Mouse (Mus musculus): Measurements from ENCODE around the gene Ehd1.
A peak's percentile ranks its signal among the peaks of the same experiment; 100 is the strongest.
"Not testable (repeated sequence)": the region's sequence is repeated elsewhere in the genome, so short reads cannot be mapped to it uniquely, and the experiment has no call there.

Ehd1 gene

DNA sequence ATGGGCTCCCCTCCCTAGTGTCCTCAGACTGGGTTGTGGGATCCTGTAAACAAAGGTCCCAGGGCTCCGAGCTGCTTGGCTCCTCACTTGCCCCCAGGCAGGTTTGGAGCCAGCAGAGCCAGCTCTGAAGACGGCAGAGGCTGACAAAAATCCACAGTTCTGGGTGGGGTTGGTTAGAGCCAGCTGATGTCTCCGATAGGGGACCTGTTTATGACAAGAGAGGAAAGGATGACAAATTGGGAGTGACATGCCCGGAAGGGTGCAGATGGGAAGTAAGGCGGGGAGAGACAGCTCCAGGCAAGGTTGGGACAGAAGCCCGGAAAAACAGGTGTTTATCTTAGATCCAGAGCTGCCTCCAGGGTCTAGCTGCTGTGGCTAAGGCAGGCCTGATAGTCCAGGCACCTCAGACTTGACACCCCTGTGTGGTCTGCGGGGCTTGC is 23.9 kb downstream of the Ehd1 start:
- DNase-seq (ENCODE audit: low read depth, low spot score): no peak

DNA sequence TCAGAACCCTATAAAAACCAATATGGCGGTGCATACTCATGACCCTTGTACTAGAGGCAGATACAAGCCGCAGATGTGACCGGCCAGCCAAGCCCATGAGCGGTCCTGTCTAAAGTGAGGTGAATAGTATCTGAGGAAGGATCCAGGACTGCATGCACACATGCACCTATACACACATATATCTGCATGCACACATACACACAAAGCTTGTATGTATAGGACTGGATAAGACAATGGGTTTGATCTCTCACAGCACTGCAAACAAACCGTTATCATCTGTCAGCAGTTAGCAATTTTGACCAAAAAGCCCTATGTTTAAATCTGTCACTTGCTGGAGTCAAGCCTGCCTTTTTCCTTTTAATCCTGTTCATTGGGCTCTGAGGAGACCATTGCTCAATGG is 25.6 kb downstream of the Ehd1 start:
- no peak for DNase-seq (ENCODE audit: low read depth, low spot score)

DNA sequence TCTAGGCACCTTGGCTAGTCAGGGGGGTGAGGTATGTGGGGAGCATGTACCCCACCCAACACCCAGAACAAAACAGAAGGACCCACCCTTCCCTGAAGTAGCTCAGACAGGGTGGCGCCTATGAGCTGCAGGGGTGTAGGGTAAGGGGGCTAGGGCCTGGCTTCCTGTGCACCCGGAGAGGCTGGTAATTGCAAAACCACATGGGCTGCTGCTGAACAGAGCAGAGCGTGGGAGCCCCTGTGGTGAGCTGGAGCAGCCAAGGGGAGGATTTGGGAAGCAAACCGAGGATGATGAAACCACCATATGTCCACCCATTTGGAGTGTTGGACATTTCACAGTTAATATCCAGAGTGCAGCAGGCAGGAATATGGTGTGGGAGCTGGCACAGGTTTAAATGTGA is 26.0 kb downstream of the Ehd1 start:
- DNase-seq (ENCODE audit: low read depth, low spot score): no peak

DNA sequence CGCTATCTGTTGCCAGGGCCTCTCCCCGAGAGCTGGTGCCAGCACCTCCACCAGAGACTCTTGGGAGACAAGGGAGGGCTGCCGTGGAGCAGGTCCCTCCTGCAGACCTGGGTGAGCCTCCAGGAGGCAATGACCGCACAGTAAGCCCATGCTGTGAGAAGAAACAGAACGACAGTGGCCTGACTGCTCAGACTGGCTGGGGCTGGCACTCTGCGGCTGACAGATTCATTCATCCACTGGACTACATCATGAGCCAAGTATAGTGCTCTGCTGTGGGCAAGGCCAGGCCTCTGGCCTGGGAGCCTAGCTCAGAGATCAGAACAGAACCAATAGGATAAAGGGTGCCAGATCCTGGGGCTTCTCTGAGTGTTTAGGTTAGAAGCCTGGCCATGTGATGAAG is 27.3 kb downstream of the Ehd1 start:
- no peak for DNase-seq (ENCODE audit: low read depth, low spot score)

DNA sequence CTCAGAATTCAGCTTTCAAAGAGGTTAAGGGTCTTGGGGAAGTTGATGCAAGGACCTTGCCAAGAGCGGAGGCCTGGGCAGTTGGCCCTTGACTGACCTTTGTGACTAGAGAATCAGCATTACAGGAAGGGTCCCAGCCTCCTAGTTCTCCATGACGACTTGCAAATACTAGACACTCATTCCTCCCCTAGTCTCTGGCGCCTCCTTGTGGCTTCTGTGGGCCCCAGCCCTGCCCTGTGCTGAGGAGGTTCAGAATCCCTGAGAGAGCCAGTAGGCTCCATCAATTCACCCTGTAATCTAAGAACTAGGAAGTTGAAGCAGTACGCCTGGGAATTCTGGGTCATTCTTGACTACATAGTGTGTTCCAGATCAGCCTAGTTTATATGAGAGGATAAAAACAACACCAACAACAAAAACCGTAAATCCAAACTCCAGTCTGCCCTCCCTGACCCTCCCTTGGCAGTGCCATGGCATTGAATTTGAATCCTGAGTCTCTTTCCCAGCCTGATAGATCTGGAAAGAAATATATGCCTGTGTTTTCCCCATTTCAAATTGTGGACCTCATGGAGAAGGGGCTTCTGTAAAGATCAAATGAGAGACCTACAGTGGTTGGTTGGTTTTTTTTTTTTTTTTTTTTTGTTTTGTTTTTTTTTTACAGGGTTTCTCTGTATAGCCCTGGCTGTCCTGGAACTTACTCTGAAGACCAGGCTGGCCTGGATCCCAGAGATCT is 28.4 kb downstream of the Ehd1 start:
- DNase-seq (ENCODE audit: low read depth, low spot score): peak; percentile 85

DNA sequence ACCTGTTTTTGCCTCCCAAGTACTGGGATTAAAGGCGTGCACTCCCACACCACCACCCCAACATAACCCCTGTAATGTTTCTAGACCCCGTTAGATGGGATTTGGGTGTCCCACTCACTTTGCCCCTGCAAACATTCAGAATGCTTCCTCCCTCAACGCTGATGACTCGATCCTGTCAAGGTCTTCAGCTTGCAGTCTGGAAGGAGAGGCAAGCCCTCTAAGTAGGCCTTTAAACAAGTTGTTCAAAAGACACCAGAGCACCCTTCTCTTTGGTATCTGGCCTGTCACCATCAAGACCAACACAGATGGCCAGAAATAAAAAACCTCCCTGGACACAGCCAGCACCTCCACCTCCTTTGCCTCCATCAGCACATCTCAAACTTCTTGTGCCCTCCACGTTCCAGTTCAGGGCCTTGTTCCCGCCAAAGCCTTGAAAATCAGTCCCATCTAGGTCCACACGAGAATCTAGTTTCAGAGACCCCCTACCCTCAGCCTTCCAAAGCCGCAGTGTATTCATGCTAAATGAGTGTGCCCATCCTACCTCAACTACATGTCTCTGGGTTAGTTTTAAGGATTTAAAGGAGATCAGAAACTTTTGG is 29.1 kb downstream of the Ehd1 start:
- DNase-seq (ENCODE audit: low read depth, low spot score): no peak

DNA sequence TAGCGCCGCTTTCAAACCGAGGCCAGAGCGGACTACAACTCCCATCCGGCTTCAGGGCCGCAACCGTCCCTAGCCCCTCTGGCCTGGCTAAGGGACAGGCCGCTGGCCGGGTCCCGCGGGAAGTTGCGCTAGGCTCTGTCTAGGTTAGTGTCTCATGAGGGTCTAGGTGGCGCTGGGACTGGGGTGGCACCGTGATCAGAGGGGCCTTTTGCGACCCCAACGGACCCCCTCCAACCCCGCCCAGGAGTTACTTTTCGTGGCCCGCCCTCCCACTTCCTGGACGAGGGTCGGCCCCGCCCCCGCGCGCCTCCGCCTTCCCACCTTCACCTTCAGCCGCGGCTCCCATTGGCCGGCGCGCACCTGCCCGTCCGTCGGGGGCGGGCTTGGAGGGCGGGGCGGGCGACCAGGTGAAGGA is 29.6 kb downstream of the Ehd1 start, which contains the start of gene Cdc42bpg:
Cdc42bpg (plus strand) TSS at position 320 of the 415 bp plus-strand sequence.
- peak; percentile 88 for DNase-seq (ENCODE audit: low read depth, low spot score)

DNA sequence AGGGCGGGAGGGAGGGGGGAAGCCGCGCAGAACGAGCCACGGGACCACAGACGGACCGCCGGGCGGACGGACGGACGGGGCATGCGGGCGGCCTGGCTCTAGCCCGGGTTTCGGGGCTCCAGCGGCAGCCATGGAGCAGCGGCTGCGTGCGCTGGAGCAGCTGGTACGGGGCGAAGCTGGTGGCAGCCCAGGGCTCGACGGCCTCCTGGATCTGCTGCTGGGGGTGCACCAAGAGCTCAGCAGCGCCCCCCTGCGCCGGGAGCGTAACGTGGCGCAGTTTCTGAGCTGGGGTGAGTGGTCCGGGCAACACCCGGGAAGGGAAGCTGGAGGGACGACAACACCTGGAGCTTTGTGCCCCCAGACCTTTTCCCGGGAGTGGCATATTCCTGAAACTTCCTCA is 30.1 kb downstream of the Ehd1 start:
- DNase-seq (ENCODE audit: low read depth, low spot score): peak; percentile 85

DNA sequence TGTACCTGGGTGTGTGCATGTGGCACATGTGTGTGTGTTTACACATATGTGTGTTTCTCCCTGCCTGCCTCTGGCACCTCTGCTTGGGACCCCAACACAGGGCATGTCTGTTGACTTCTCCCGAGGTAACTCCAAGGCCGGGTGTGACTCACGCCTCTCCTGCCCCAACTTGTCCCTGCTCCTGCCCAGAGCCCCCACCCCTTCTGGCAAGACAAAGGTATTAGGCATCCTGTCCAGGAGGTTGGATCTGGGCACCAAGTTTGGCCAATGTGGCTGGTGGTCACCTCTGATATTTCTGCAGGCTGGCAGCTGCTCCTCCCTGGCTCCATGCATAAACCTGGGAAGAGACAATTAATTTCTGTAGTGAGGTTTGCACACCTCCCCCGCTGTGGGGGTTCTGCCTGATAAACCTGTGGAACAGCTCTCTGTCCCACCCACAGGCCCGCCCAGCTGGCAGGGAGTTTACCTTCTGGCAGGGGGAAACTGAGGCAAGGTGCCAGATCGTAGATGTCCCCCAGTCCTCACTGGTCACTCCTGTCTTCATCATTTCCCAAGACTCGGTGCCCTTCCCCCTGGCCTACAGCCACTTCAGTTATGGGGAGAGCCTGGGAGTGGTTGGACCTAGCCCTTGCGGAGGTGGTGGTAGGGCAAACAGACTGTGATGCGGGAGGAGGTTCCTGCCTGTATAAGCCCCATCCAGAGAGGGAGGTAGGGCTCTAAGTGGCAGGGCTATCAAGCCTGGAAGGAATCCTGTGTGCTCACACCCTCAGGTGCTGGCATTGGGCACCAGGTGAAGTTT is 31.4 kb downstream of the Ehd1 start:
- no peak for DNase-seq (ENCODE audit: low read depth, low spot score)

DNA sequence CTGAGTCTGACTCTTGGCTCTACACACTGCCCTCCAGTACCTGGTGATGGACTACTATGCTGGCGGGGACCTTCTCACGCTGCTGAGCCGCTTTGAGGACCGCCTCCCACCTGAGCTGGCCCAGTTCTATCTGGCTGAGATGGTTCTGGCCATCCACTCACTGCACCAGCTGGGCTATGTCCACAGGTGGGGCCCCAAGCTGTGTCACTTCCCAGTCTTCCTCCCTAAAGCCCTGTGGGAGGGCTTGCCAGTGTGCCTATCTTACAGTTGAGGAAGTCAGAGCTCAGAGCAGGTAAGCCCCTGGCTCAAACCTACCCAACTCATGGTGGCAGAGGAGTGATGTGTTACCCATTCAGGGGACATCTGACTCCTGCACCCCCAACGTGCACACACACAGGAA is 33.7 kb downstream of the Ehd1 start:
- DNase-seq (ENCODE audit: low read depth, low spot score): no peak

DNA sequence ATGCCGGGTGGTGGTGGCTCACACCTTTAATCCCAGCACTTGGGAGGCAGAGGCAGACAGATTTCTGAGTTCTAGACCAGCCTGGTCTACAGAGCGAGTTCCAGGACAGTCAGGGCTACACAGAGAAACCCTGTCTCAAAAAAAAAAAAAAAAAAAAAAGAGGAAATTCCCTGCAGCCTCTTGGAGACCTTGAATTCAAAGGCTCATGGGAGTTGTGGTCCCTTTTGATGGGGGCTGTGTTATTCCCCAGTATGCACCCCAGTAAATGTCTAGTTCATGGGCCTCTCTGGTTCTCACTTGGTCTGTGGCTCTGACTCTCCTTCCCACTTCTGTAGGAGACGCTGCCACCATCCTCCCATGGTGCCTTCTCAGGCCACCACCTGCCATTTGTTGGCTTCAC is 35.3 kb downstream of the Ehd1 start:
- not testable (repeated sequence) for DNase-seq (ENCODE audit: low read depth, low spot score)

DNA sequence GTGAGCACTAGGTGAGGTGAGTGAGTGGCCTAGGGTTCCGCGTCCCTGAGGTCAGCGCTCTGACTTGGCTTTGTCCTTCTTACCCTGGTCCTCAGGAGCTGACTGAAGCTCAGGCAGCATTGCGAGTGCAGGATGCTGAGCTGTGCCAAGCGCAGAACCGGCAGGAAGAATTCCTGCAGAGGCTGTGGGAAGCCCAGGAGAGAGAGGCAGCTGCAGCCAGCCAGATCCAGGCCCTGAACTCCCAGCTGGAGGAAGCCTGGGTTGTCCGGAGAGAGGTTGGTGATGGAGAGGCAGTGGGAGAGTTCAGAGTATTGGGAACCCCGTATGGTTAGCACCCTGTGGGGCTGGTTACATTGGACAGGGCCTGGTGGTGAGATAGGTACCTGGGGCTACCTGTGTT is 37.3 kb downstream of the Ehd1 start:
- DNase-seq (ENCODE audit: low read depth, low spot score): no peak

DNA sequence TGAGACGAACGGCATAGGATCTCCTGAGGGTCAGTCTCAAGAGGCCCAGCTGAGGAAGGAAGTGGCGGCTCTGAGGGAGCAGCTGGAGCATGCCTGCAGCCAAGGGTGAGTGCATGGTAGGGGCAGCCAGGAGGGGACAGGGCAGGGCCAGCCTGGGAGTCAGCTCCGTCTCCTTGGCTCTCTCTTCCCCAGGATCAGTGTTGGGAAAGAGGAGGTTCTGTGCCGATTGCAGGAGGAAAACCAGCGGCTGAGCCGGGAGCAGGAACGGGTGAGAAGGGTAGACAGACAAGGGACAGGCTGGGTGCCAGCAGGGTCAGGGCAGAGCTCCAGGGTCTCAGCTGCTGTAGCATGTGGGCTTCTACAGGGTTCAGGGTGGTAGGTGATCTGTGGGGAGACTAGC is 38.0 kb downstream of the Ehd1 start:
- DNase-seq (ENCODE audit: low read depth, low spot score): no peak

DNA sequence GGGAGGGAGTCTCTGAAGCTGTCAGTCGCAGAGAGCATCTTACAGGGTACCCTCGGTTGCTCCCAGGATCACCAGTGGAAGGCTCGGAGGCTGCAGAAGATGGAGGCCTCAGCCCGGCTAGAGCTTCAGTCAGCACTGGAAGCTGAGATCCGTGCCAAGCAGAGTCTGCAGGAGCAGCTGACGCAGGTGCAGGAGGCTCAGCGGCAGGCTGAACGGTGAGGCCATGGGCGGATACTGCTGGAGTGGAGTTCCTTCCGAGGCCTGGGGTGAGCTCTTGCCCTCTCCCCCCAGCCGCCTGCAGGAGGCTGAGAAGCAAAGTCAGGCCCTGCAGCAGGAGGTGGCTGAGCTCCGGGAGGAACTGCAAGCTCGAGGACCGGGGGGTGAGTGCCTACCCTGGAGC is 39.0 kb downstream of the Ehd1 start:
- DNase-seq (ENCODE audit: low read depth, low spot score): no peak

DNA sequence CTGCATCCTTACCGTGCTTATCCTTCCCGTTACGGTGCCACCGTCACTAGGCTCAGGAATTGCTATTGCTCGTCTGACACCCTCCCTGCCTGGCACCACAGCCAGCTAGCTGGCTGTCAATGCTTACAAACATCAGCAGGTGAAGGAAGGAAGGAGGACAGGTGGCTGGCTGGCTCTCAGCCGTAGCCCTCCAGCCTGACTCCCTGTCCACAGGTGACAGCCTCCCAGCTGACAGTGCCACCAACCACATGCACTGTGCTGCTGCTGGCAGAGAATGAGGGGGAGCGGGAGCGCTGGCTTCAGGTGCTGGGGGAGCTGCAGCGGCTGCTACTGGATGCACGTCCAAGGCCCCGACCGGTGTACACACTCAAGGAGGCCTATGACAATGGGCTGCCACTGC is 41.6 kb downstream of the Ehd1 start:
- no peak for DNase-seq (ENCODE audit: low read depth, low spot score)

DNA sequence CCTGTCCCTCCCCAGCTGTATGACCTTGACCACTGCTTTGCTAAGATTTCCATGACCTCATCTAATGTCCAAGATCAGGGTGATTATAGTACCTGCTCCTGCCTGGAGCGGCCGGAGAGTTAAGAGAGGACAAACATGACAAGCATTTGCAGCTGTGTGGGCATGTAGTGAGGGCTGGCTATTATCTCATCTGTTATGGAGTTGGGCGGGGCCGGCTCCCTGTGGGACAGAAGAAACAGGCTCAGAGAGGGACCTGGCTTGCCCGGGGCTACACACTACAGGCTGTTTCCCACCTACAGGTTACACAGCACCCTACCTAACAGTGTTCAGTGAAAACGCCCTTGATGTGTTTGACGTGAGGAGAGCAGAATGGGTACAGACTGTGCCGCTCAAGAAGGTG is 44.8 kb downstream of the Ehd1 start:
- DNase-seq (ENCODE audit: low read depth, low spot score): no peak

DNA sequence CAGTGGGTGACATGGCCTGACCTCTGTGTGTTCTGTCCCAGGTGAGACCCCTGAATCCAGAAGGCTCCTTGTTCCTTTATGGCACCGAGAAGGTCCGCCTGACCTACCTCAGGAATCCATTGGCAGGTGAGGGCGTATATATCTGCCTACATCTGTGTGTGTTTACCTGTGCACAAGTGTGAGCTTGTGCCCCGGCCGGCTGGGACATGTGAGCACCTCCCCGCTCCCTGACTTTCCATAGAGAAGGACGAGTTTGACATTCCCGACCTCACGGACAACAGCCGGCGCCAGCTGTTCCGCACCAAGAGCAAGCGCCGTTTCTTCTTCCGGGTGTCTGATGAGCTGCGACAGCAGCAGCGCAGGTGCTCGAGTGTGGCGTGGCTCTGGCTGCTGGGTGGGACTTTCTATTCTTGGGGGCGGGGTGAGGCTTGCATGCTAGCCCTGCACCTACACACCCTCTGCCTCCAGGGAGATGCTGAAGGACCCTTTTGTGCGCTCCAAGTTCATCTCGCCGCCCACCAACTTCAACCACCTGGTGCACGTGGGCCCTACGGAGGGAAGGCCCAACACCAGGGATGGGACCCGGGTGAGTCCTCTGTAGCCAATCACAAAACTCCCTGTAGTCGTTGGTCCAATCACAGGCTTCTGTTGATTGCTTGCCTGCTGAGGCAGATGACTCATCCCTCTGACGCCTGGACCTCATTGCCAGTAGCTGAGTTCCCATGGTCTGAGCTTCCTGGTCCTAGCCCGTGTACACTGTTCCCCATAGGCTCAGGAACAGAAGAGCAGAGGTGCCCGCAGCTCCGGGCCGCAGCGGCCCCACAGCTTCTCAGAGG is 45.5 kb downstream of the Ehd1 start:
- no peak for DNase-seq (ENCODE audit: low read depth, low spot score)

DNA sequence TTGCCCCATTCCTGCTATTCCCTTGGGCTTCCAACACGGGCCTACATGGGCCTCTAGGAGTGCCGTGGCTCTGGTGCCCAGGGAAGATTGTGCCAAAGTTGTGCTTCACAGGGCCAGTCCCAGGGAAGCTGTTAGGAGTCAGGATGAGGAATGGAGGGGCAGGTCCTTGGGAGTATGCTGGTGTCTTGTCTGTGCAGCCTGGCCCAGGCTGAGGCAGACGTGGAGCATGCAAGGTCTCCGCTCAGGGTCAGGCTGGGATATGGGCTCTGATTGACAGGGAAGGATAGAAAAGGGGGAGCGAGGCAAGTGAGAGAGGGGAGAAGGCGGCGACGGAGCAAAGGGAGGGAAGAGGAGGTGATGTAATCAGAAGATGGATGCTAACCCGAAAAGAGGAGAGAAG is 48.2 kb downstream of the Ehd1 start:
- DNase-seq (ENCODE audit: low read depth, low spot score): no peak

DNA sequence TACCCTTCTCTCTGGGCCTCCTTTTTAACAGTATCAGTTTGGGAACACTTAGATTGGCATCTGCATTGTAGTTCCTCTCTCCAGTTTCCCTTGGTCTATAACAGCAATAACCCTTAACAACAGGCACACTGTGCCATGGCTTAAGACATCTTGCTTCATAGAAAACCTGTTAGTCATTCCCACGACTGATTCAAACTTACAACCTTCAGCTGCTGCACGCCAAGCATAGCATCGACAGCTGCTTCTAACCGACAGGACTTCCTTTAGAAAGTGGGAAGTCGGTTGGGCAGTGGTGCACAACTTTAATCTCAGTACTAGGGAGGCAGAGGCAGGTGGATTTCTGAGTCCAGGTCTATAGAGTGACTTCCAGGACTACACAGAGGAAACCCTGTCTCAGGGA is 54.7 kb downstream of the Ehd1 start:
- DNase-seq (ENCODE audit: low read depth, low spot score): no peak

DNA sequence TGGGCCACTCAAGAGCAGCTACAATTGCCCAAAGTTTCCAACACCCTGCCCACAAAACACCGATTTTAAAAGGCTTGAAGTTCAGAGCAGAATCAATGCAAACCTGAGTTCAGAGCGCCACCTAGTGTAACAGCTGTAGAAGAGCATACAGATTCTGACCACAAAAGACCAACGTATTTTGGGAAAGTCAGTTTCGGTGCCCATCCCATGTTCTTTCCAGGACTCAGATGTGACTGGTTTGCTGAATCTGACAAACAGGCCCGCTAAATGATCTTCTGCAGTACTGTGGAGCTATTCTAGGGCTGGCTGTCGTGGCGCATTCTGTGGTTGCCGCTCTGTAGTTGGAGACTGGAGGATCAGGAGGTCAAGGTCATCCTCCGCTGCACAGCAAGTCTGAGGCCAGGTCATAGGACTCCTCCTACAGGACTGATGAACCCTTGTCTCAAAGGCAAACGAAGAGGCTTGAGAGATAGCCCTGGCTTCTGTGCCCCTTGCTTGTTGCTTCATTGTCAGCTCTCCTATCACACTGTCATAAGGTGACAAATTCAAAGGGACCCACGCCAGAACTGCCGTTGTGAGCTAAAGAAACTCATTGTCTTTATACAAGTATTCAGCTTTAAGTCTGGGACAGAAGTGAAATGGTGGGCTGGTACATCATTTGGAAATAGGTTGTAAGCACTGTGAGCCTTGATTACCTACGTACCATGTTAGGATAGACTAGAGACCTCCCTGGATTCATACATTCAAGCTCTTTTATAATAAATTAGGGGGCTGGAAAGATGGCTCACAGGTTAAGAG is 55.4 kb downstream of the Ehd1 start:
- peak; percentile 78 for DNase-seq (ENCODE audit: low read depth, low spot score)

Data from CD4-positive helper T cell, adult 2 months (primary cell).